Mouse (Mus musculus): ENCODE measurements around the gene Sntg2.

The Sntg2 gene

GRCm38 (mm10) chr12:30200621-30201020 is 172.6 kb downstream of the Sntg2 start:
- no peak for DNase-seq

- DNase-seq: no peak
These were observed 173.4 kb downstream of the Sntg2 start for GRCm38 (mm10) chr12:30199735-30200134.

GRCm38 (mm10) chr12:30198250-30198649 is 174.9 kb downstream of the Sntg2 start:
- DNase-seq: no peak

- DNase-seq: no peak
These were observed 191.5 kb downstream of the Sntg2 start for GRCm38 (mm10) chr12:30181721-30182120.

- no peak for DNase-seq
These were observed 193.6 kb downstream of the Sntg2 start for GRCm38 (mm10) chr12:30179623-30180022.

- DNase-seq: no peak
These were observed 195.2 kb downstream of the Sntg2 start for GRCm38 (mm10) chr12:30177966-30178365.

- DNase-seq: no peak
These were observed 195.6 kb downstream of the Sntg2 start for GRCm38 (mm10) chr12:30177529-30177928.

- no peak for DNase-seq
These were observed 204.7 kb downstream of the Sntg2 start for GRCm38 (mm10) chr12:30168491-30168890.

GRCm38 (mm10) chr12:30164538-30164937 is 208.6 kb downstream of the Sntg2 start:
- DNase-seq: no peak

- no peak for DNase-seq
These were observed 209.2 kb downstream of the Sntg2 start for GRCm38 (mm10) chr12:30164005-30164404.

- no peak for DNase-seq
These were observed 211.3 kb downstream of the Sntg2 start for GRCm38 (mm10) chr12:30161731-30162406.

GRCm38 (mm10) chr12:30160475-30160874 is 212.7 kb downstream of the Sntg2 start:
- no peak for DNase-seq

GRCm38 (mm10) chr12:30159788-30160187 is 213.4 kb downstream of the Sntg2 start:
- no peak for DNase-seq

- no peak for DNase-seq
These were observed 219.0 kb downstream of the Sntg2 start for GRCm38 (mm10) chr12:30154079-30154673.

GRCm38 (mm10) chr12:30142085-30142484 is 231.1 kb downstream of the Sntg2 start:
- DNase-seq: no peak

- DNase-seq: no peak
These were observed 240.7 kb downstream of the Sntg2 start, which contains the start of gene Tpo for GRCm38 (mm10) chr12:30132524-30132923. TSS of gene Tpo (minus strand) at chr12:30132624.

- no peak for DNase-seq
These were observed 243.8 kb downstream of the Sntg2 start for GRCm38 (mm10) chr12:30129411-30129716.

GRCm38 (mm10) chr12:30128561-30129410 is 244.4 kb downstream of the Sntg2 start:
- DNase-seq: peak; percentile 8

Measured in cerebellum, adult 11-12 months (tissue).